Mouse (Mus musculus) macrophage (primary cell): ENCODE measurements around the gene Stx5a. TPM values are rescaled to one million over a fixed set of nuclear protein-coding genes. Genes with fewer than 3 reads are reported as not detected.
"Not testable (repeated sequence)": the region's sequence is repeated elsewhere in the genome, so short reads cannot be mapped to it uniquely, and the experiment has no call there.

Experiments
- H3K27ac ChIP-seq: fragments of 350-480 bp; formaldehyde crosslinking; 2 replicates; pipeline ENCODE4 v1.9.0; 2021
- H3K36me3 ChIP-seq: fragments of 350-480 bp; formaldehyde crosslinking; 2 replicates; pipeline ENCODE4 v1.9.0; 2021; ENCODE audit errors: inconsistent target
- H3K4me3 ChIP-seq: fragments of 350-480 bp; formaldehyde crosslinking; 2 replicates; pipeline ENCODE4 v1.9.0; 2021; ENCODE audit errors: inconsistent target
- H3K79me2 ChIP-seq: fragments of 350-480 bp; formaldehyde crosslinking; 2 replicates; pipeline ENCODE4 v1.9.0; 2021; ENCODE audit errors: inconsistent target
- WGBS: methylation state at CpG from one replicate; pipeline ENCODE4 v1.1.7; 2026; ENCODE audit warnings: inconsistent platforms; ENCODE audit not compliant: missing documents; 5-methylcytosine and 5-hydroxymethylcytosine counted together
- polyA plus RNA-seq: library from polyadenylated mRNA; stranded (reverse); fragments of 250-400 nt; gene quantifications from 3 replicates; pipeline ENCODE4 v1.2.4, GENCODE M21; 2018; ENCODE audit warnings: inconsistent platforms

The Stx5a gene
- polyA plus RNA-seq, 1 experiment from 2014 or later: 65.9 TPM

GRCm38 (mm10) chr19:8723574-8724346 is 17.5 kb upstream of the Stx5a start:
- under 1% methylated on average over 20 of the region's 20 CpGs for WGBS
- H3K27ac ChIP-seq: peak overlapping the region; percentile 81
- H3K79me2 ChIP-seq: peaks cover 39% of the 10 kb centered on the region
- peak overlapping the region; percentile 93 for H3K4me3 ChIP-seq
- peaks cover 23% of the 10 kb centered on the region for H3K36me3 ChIP-seq

- Histone ChIP-seq H3K36me3 (peaks cover 23% of the 10 kb centered on the region), H3K27ac (no peak overlapping the region; the same call in 1 of the 2 replicates), H3K4me3 (peak overlapping the region; percentile 93), H3K79me2 (peaks cover 39% of the 10 kb centered on the region)
- 2% methylated on average over 2 of the region's 2 CpGs for WGBS
Measured at GRCm38 (mm10) chr19:8724392-8724791, 16.8 kb upstream of the Stx5a start.

GRCm38 (mm10) chr19:8725081-8725613 is 16.1 kb upstream of the Stx5a start:
- Histone ChIP-seq H3K4me3 (no peak overlapping the region), H3K36me3 (peaks cover 23% of the 10 kb centered on the region), H3K79me2 (peaks cover 37% of the 10 kb centered on the region), H3K27ac (no peak overlapping the region)
- 68% methylated on average over 4 of the region's 4 CpGs for WGBS

GRCm38 (mm10) chr19:8726609-8727390 is 14.4 kb upstream of the Stx5a start:
- WGBS: 70% methylated on average over 3 of the region's 3 CpGs
- Histone ChIP-seq H3K27ac (no peak overlapping the region), H3K79me2 (peaks cover 21% of the 10 kb centered on the region), H3K4me3 (no peak overlapping the region), H3K36me3 (peaks cover 23% of the 10 kb centered on the region)

- H3K4me3 ChIP-seq: no peak overlapping the region
- 65% methylated on average over 5 of the region's 5 CpGs for WGBS
Measured at GRCm38 (mm10) chr19:8727495-8728114, 13.6 kb upstream of the Stx5a start.

GRCm38 (mm10) chr19:8728335-8729099 is 12.7 kb upstream of the Stx5a start:
- H3K4me3 ChIP-seq, H3K27ac ChIP-seq: not testable (repeated sequence)
- Histone ChIP-seq H3K79me2 (peaks cover 16% of the 10 kb centered on the region), H3K36me3 (peaks cover 23% of the 10 kb centered on the region)
- 87% methylated on average over 3 of the region's 3 CpGs for WGBS

More at GRCm38 (mm10) chr19:8727495-8728114, 13.6 kb upstream of the Stx5a start:
- peaks cover 17% of the 10 kb centered on the region for H3K79me2 ChIP-seq
- peaks cover 23% of the 10 kb centered on the region for H3K36me3 ChIP-seq
- no peak overlapping the region for H3K27ac ChIP-seq

GRCm38 (mm10) chr19:8734334-8734733 is 6.9 kb upstream of the Stx5a start:
- WGBS: 86% methylated on average over 2 of the region's 3 CpGs
- no peak overlapping the region for H3K4me3 ChIP-seq

GRCm38 (mm10) chr19:8735389-8736159 is 5.6 kb upstream of the Stx5a start, which contains the start of gene Wdr74:
Gene Wdr74 (plus strand): TSS chr19:8735827.
- H3K4me3 ChIP-seq: peak within 1 kb of the TSS; percentile 92

More at GRCm38 (mm10) chr19:8734334-8734733, 6.9 kb upstream of the Stx5a start:
- Histone ChIP-seq H3K36me3 (peaks cover 16% of the 10 kb centered on the region; the same call in 1 of the 2 replicates), H3K79me2 (peaks cover 27% of the 10 kb centered on the region), H3K27ac (no peak overlapping the region)

GRCm38 (mm10) chr19:8736160-8736467 is 5.1 kb upstream of the Stx5a start:
- H3K36me3 ChIP-seq: peaks cover 25% of the 10 kb centered on the region; the same call in 1 of the 2 replicates
- 4% methylated on average over 11 of the region's 11 CpGs for WGBS
- H3K4me3 ChIP-seq: peak overlapping the region; percentile 92
- peak overlapping the region; percentile 40; the same call in 1 of the 2 replicates for H3K27ac ChIP-seq
- peaks cover 27% of the 10 kb centered on the region for H3K79me2 ChIP-seq

More at GRCm38 (mm10) chr19:8735389-8736159, 5.6 kb upstream of the Stx5a start, which contains the start of gene Wdr74:
- Histone ChIP-seq H3K36me3 (peaks cover 25% of the 10 kb centered on the region; the same call in 1 of the 2 replicates), H3K79me2 (peaks cover 27% of the 10 kb centered on the region), H3K27ac (peak within 1 kb of the TSS; percentile 40)
- under 1% methylated on average over 30 of the region's 32 CpGs for WGBS

- no peak overlapping the region for H3K4me3 ChIP-seq
- peaks cover 25% of the 10 kb centered on the region; the same call in 1 of the 2 replicates for H3K36me3 ChIP-seq
- 90% methylated on average over 7 of the region's 7 CpGs for WGBS
- H3K27ac ChIP-seq: no peak overlapping the region
- peaks cover 50% of the 10 kb centered on the region for H3K79me2 ChIP-seq
Measured at GRCm38 (mm10) chr19:8738911-8739310, 2.3 kb upstream of the Stx5a start.

GRCm38 (mm10) chr19:8739646-8740045 is 1.6 kb upstream of the Stx5a start:
- WGBS: 100% methylated on average over 6 of the region's 6 CpGs
- H3K36me3 ChIP-seq: peaks cover 25% of the 10 kb centered on the region; the same call in 1 of the 2 replicates
- H3K4me3 ChIP-seq: no peak overlapping the region
- peaks cover 57% of the 10 kb centered on the region for H3K79me2 ChIP-seq
- no peak overlapping the region for H3K27ac ChIP-seq

GRCm38 (mm10) chr19:8740603-8741002 is 610 bp upstream of the Stx5a start, which contains the start of gene 1700092M07Rik:
Gene 1700092M07Rik (plus strand): TSS chr19:8740718.
- 85% methylated on average over 14 of the region's 14 CpGs for WGBS

GRCm38 (mm10) chr19:8742176-8742575 is 963 bp downstream of the Stx5a start:
- H3K79me2 ChIP-seq: peaks cover 55% of the 10 kb centered on the region
- peak overlapping the region; percentile 91 for H3K27ac ChIP-seq
- 8% methylated on average over 14 of the region's 14 CpGs for WGBS
- peak overlapping the region; percentile 99 for H3K4me3 ChIP-seq
- peaks cover 44% of the 10 kb centered on the region for H3K36me3 ChIP-seq

More at GRCm38 (mm10) chr19:8740603-8741002, 610 bp upstream of the Stx5a start, which contains the start of gene 1700092M07Rik:
- peak within 1 kb of the TSS; percentile 91 for H3K27ac ChIP-seq
- H3K4me3 ChIP-seq: peak within 1 kb of the TSS; percentile 99
- H3K36me3 ChIP-seq: peaks cover 33% of the 10 kb centered on the region
- peaks cover 67% of the 10 kb centered on the region for H3K79me2 ChIP-seq
